Mouse (Mus musculus) olfactory bulb, adult 2 months (tissue): Measurements from ENCODE around the gene BC051665.

Source experiments
- CTCF ChIP-seq: fragments of 200-500 bp; IDR thresholded peaks from 2 replicates; pipeline ENCODE4 v1.5.1; 2012; ENCODE audit warnings: low read depth, mild to moderate bottlenecking, low read length, moderate library complexity; ENCODE audit not compliant: insufficient read depth
- POLR2A ChIP-seq: fragments of 200-500 bp; IDR thresholded peaks from 2 replicates; pipeline ENCODE4 v1.6.1; 2012; ENCODE audit warnings: mild to moderate bottlenecking, low read depth, low read length, moderate library complexity; ENCODE audit not compliant: insufficient read depth

GRCm38 (mm10) chr13:60736421-60737105 is 49.6 kb downstream of the BC051665 start:
- TF ChIP-seq POLR2A (no peak), CTCF (no peak)
